Mouse (Mus musculus): ENCODE data around the gene Tssk3.

DNA sequence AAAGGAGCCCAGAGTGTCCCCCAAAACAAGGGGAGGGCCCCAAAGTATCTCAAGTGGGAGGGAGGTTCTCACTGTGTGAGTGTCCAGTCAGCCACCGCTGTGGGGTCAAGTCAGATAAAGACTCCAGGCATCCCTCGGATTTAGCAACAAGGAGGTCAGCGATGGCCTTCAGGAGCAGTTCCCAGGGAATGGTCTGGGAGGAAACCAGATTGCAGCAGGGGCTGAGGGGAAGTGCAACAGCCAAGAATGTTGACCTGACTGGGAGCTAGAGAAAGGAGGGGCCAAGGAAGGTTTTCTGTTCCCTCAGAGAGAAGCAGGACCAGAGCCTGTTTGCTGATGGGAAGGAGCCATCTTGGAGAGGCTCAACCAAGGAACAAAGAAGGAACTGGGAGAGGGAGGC is 8.1 kb upstream of the Tssk3 start:
- no peak for TF ChIP-seq CTCF (conservative IDR thresholded peaks at IDR 0.05 in 1 of 2, IDR thresholded peaks at IDR 0.05 in 1 of 2; ENCODE audit: low read depth in 2 of 2, low read length in 2 of 2)
- no peak for TF ChIP-seq CHD2 (IDR thresholded peaks at IDR 0.05; ENCODE audit: low read length)
- no peak for TF ChIP-seq MXI1 (IDR thresholded peaks at IDR 0.05; ENCODE audit: low read depth, low read length)
- no peak for TF ChIP-seq MAX (IDR thresholded peaks at IDR 0.05; ENCODE audit: low read length)
- no peak for TF ChIP-seq MAZ (IDR thresholded peaks at IDR 0.05; ENCODE audit: low read depth, low read length)
- no peak for TF ChIP-seq POLR2A (IDR thresholded peaks at IDR 0.05; ENCODE audit: low read depth, low read length)
- no peak for TF ChIP-seq UBTF (IDR thresholded peaks at IDR 0.05; ENCODE audit: low read depth, low read length)
- TF ChIP-seq CHD1 (IDR thresholded peaks at IDR 0.05; ENCODE audit: low read depth, low read length), result no peak
- no peak for TF ChIP-seq HCFC1 (IDR thresholded peaks at IDR 0.05; ENCODE audit: low read depth, low read length)
